Mouse (Mus musculus) C2C12 (cell line): ENCODE data around the gene Irx4. TPM values are rescaled to one million over a fixed set of nuclear protein-coding genes. Genes with fewer than 3 reads are reported as not detected.

Source experiments
- H3K27me3 ChIP-seq: one replicate; pipeline ENCODE4 v1.6.1; 2011; ENCODE audit not compliant: control insufficient read depth, insufficient read depth, insufficient read length
- H3K36me3 ChIP-seq: one replicate; pipeline ENCODE4 v1.6.1; 2011; ENCODE audit not compliant: control insufficient read depth, insufficient read depth
- H3K4me3 ChIP-seq: one replicate; pipeline ENCODE4 v1.5.1; 2011; ENCODE audit warnings: mild to moderate bottlenecking, control low read depth; ENCODE audit not compliant: poor library complexity, insufficient read depth, severe bottlenecking
- H3K79me2 ChIP-seq: one replicate; pipeline ENCODE4 v1.6.1; 2011; ENCODE audit not compliant: control insufficient read depth, insufficient read depth
- H3K79me3 ChIP-seq: one replicate; pipeline ENCODE4 v1.6.1; 2011; ENCODE audit warnings: low read depth, control low read depth
- H3ac ChIP-seq: one replicate; pipeline ENCODE3; 2011; ENCODE audit warnings: low read depth; ENCODE audit not compliant: control insufficient read depth, insufficient read length
- CEBPB ChIP-seq: IDR thresholded peaks from one replicate; pipeline ENCODE4 v1.6.1; 2011; ENCODE audit warnings: low read depth, mild to moderate bottlenecking, control low read depth, moderate library complexity
- CTCF ChIP-seq: IDR thresholded peaks from one replicate; pipeline ENCODE4 v1.5.1; 2011; ENCODE audit not compliant: control insufficient read depth, insufficient read depth, insufficient read length
- FOSL1 ChIP-seq: IDR thresholded peaks from one replicate; pipeline ENCODE4 v1.8.0; 2011; ENCODE audit warnings: mild to moderate bottlenecking, low read length; ENCODE audit not compliant: poor library complexity, insufficient read depth, severe bottlenecking
- MAX ChIP-seq: IDR thresholded peaks from one replicate; pipeline ENCODE4 v1.6.1; 2011; ENCODE audit warnings: mild to moderate bottlenecking, control low read depth
- MYOD1 ChIP-seq: IDR thresholded peaks from one replicate; pipeline ENCODE4 v1.6.1; 2011; ENCODE audit warnings: low read depth; ENCODE audit not compliant: control insufficient read depth, insufficient read length
- MYOG ChIP-seq: IDR thresholded peaks from one replicate; pipeline ENCODE4 v1.6.1; 2011; ENCODE audit not compliant: control insufficient read depth, insufficient read length; ENCODE audit errors: extremely low read depth
- USF1 ChIP-seq: IDR thresholded peaks from one replicate; pipeline ENCODE4 v1.6.1; 2011; ENCODE audit warnings: low read depth, mild to moderate bottlenecking, control low read depth, moderate library complexity
- polyA plus RNA-seq: library from polyadenylated mRNA; unstranded; fragments of >200 nt; fragmentation: generic; extraction: Trizol; gene quantifications from one replicate; pipeline ENCODE4 v1.2.1, GENCODE M21; 2012; ENCODE audit warnings: missing spikeins

Irx4 gene
- polyA plus RNA-seq, 1 experiment, result not detected

DNA sequence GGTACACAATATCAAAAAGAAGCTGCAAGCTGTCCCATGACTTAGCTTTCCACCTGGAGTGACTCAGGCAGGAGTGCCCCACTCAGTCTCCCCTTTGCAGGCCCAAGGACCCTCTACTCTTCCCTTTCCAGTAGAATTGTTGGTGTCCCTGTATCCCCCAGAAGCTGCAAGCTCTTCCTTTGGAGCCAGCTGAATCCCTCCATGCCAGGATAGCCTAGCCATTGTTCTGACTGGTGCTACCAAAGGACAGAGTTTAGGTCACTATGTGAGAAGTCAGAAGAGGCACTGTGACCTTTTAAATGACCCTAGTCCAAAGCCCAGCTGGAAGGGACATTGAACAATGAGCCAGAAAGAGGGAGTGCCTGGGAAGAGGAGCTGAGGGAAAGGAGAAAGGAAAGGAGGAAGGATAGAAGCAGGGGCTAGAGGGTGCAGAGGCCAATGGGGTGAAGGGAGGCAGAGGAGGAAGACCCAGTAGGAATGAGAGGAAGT, 12.6 kb downstream of the Irx4 start:
- H3K79me2 ChIP-seq, result no peaks in the 10 kb centered on the region
- no peaks in the 10 kb centered on the region for H3K79me3 ChIP-seq
- H3K36me3 ChIP-seq, result no peaks in the 10 kb centered on the region
- no peak overlapping the region for H3K4me3 ChIP-seq
- TF ChIP-seq FOSL1 (no peak), MYOD1 (no peak), MAX (no peak), CEBPB (no peak), CTCF (no peak), USF1 (no peak), MYOG (no peak)
- peaks cover 51% of the 10 kb centered on the region for H3K27me3 ChIP-seq
- H3ac ChIP-seq, result no peak overlapping the region

GRCm38 (mm10) chr13:73273536-73273935, 13.3 kb downstream of the Irx4 start:
- no peaks in the 10 kb centered on the region for H3K79me2 ChIP-seq
- H3ac ChIP-seq, result no peak overlapping the region
- H3K27me3 ChIP-seq, result peaks cover 44% of the 10 kb centered on the region
- no peaks in the 10 kb centered on the region for H3K36me3 ChIP-seq
- H3K79me3 ChIP-seq, result no peaks in the 10 kb centered on the region
- TF ChIP-seq CEBPB (no peak), MYOG (no peak)
- H3K4me3 ChIP-seq, result no peak overlapping the region

- H3K36me3 ChIP-seq, result no peaks in the 10 kb centered on the region
- H3K27me3 ChIP-seq, result peaks cover 9% of the 10 kb centered on the region
- no peak overlapping the region for H3K4me3 ChIP-seq
- no peaks in the 10 kb centered on the region for H3K79me2 ChIP-seq
- TF ChIP-seq CEBPB, result no peak
- no peak for TF ChIP-seq MAX
- no peak for TF ChIP-seq MYOG
- TF ChIP-seq CTCF, result no peak
- no peak for TF ChIP-seq MYOD1
- TF ChIP-seq USF1, result no peak
- no peak for TF ChIP-seq FOSL1
- H3K79me3 ChIP-seq, result no peaks in the 10 kb centered on the region
- no peak overlapping the region for H3ac ChIP-seq
These were observed 17.1 kb downstream of the Irx4 start for GRCm38 (mm10) chr13:73277361-73277760.

GRCm38 (mm10) chr13:73277797-73278196, 17.5 kb downstream of the Irx4 start:
- Histone ChIP-seq H3K79me2 (no peaks in the 10 kb centered on the region), H3K27me3 (peaks cover 5% of the 10 kb centered on the region), H3K79me3 (no peaks in the 10 kb centered on the region), H3K4me3 (no peak overlapping the region), H3K36me3 (no peaks in the 10 kb centered on the region), H3ac (no peak overlapping the region)
- TF ChIP-seq MYOD1 (no peak), MAX (no peak), MYOG (no peak), USF1 (no peak), FOSL1 (no peak), CTCF (no peak), CEBPB (no peak)

DNA sequence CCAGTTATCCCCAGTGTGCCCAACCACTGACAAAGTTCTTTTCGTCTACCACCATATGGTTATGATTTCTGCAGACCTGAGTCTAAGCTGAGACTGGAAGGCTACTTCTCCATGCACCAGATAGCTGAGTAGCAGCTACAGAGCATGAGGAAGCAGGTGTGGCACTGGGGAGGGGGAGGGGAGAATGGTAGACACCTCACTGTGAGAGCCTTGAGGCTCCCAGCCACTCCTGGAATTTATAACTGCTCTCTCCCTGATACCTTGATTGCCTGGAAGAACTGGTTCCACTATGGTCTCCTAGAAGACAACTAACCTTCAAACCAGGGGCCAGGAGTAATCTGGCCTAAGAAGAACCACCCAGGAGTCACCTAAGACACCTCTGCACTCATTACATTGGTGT, 18.9 kb downstream of the Irx4 start:
- no peak overlapping the region for H3ac ChIP-seq
- H3K79me2 ChIP-seq, result no peaks in the 10 kb centered on the region
- H3K36me3 ChIP-seq, result no peaks in the 10 kb centered on the region
- H3K4me3 ChIP-seq, result no peak overlapping the region
- TF ChIP-seq CTCF (no peak), CEBPB (no peak), MYOD1 (no peak)
- no peaks in the 10 kb centered on the region for H3K79me3 ChIP-seq
- no peaks in the 10 kb centered on the region for H3K27me3 ChIP-seq

GRCm38 (mm10) chr13:73282407-73282806, 22.1 kb downstream of the Irx4 start:
- Histone ChIP-seq H3K79me3 (no peaks in the 10 kb centered on the region), H3K27me3 (no peaks in the 10 kb centered on the region), H3K36me3 (no peaks in the 10 kb centered on the region), H3K79me2 (no peaks in the 10 kb centered on the region), H3ac (no peak overlapping the region), H3K4me3 (no peak overlapping the region)
- TF ChIP-seq USF1 (no peak), CTCF (no peak), MAX (no peak), CEBPB (no peak), MYOG (no peak), MYOD1 (no peak), FOSL1 (no peak)
